Mouse (Mus musculus): ENCODE measurements at regions not wholly inside any gene's neighbourhood (a gene's known extent, or its start where the extent isn't known, plus 50 kb on each side); places are given as distances from the start of the nearest gene placed in this dataset. TPM values are rescaled to one million over a fixed set of nuclear protein-coding genes. Genes with fewer than 3 reads are reported as not detected.

- DNase-seq = no peak
Measured at GRCm38 (mm10) chr1:64200387-64201023, 78.4 kb upstream of the Klf7 start.

- DNase-seq = no peak
Measured at GRCm38 (mm10) chr1:64198781-64199180, 76.7 kb upstream of the Klf7 start.

GRCm38 (mm10) chr1:64198322-64198721 lies 76.2 kb upstream of the Klf7 start:
- DNase-seq = no peak

GRCm38 (mm10) chr1:64195970-64196491 lies 73.9 kb upstream of the Klf7 start:
- no peak for DNase-seq

GRCm38 (mm10) chr1:64195294-64195693 lies 73.2 kb upstream of the Klf7 start:
- DNase-seq = no peak

- peak; percentile 42 for DNase-seq
Measured at GRCm38 (mm10) chr1:64193150-64193838, 71.2 kb upstream of the Klf7 start.

- no peak for DNase-seq
Measured at GRCm38 (mm10) chr1:64192736-64193135, 70.7 kb upstream of the Klf7 start.

GRCm38 (mm10) chr1:64191242-64192220 lies 69.4 kb upstream of the Klf7 start:
- DNase-seq = no peak

- DNase-seq = no peak
Measured at GRCm38 (mm10) chr1:64190705-64191104, 68.6 kb upstream of the Klf7 start.

GRCm38 (mm10) chr1:64190097-64190496 lies 68.0 kb upstream of the Klf7 start:
- DNase-seq = no peak

GRCm38 (mm10) chr1:64189471-64189870 lies 67.4 kb upstream of the Klf7 start:
- no peak for DNase-seq

- no peak for DNase-seq
Measured at GRCm38 (mm10) chr1:64187796-64188513, 65.9 kb upstream of the Klf7 start.

GRCm38 (mm10) chr1:64173708-64174107 lies 51.6 kb upstream of the Klf7 start:
- DNase-seq = no peak

GRCm38 (mm10) chr1:64172122-64172521 lies 50.0 kb upstream of the Klf7 start:
- DNase-seq = no peak

Small RNA genes in the stretch of these regions (microRNA-seq; reads per million reads assigned to microRNA genes)
- not detected for gene Gm25748

All from adrenal gland, postnatal 10 days (tissue).